Mouse (Mus musculus) neural tube, embryonic 11.5 days (tissue): Measurements from ENCODE around the gene Mon1b. TPM values are rescaled to one million over a fixed set of nuclear protein-coding genes. Genes with fewer than 3 reads are reported as not detected.

Experiments
- ATAC-seq: fragments of 200-750 bp; cut with Nextera tagmentation; 2 replicates; pipeline ENCODE4 v1.8.0; 2017; ENCODE audit warnings: moderate number of reproducible peaks, mild to moderate bottlenecking, moderate TSS enrichment, moderate library complexity; ENCODE audit not compliant: insufficient read depth, low FRiP score, low TSS enrichment
- DNase-seq: peaks from one replicate; pipeline ENCODE4 v3.0.0-alpha.2; 2015; ENCODE audit warnings: low spot score
- H3K27ac ChIP-seq: fragments of 300-500 bp; sonication (generic); 2 replicates; pipeline ENCODE4 v1.5.1; 2014; ENCODE audit warnings: low read depth, mild to moderate bottlenecking, low read length
- H3K27me3 ChIP-seq: fragments of 300-500 bp; sonication (generic); 2 replicates; pipeline ENCODE4 v1.6.1; 2014; ENCODE audit warnings: mild to moderate bottlenecking, low read length, mixed read lengths; ENCODE audit not compliant: control insufficient read depth, insufficient read depth
- H3K36me3 ChIP-seq: fragments of 300-500 bp; sonication (generic); 2 replicates; pipeline ENCODE4 v1.6.1; 2014; ENCODE audit warnings: mild to moderate bottlenecking, low read length, moderate library complexity, mixed read lengths; ENCODE audit not compliant: control insufficient read depth, insufficient read depth
- H3K4me1 ChIP-seq: fragments of 300-500 bp; sonication (generic); 2 replicates; pipeline ENCODE4 v1.6.1; 2014; ENCODE audit warnings: low read length, mixed read lengths; ENCODE audit not compliant: control insufficient read depth, insufficient read depth
- H3K4me2 ChIP-seq: fragments of 300-500 bp; sonication (generic); 2 replicates; pipeline ENCODE4 v1.6.1; 2014; ENCODE audit warnings: low read depth, mild to moderate bottlenecking, moderate library complexity
- H3K4me3 ChIP-seq: fragments of 300-500 bp; sonication (generic); 2 replicates; pipeline ENCODE4 v1.5.1; 2014; ENCODE audit warnings: low read depth, low read length
- H3K9ac ChIP-seq: fragments of 300-500 bp; sonication (generic); 2 replicates; pipeline ENCODE4 v1.6.1; 2014; ENCODE audit warnings: mild to moderate bottlenecking, low read length
- H3K9me3 ChIP-seq: fragments of 300-500 bp; sonication (generic); 2 replicates; pipeline ENCODE4 v1.6.1; 2016; ENCODE audit warnings: low read length; ENCODE audit not compliant: control insufficient read depth
- WGBS: fragments of 180-500 bp; shearing (Covaris S2); extraction: QIAGEN DNeasy Blood & Tissue Kit; methylation state at CpG from one replicate; pipeline ENCODE4 v1.1.7; 2014; 5-methylcytosine and 5-hydroxymethylcytosine counted together
- polyA plus RNA-seq: library from polyadenylated mRNA; unstranded; fragments of >200 nt; fragmentation: Nextera tagmentation; extraction: Ambion mirVana; gene quantifications from 2 replicates; pipeline ENCODE4 v1.2.1, GENCODE M21; 2014

Mon1b gene
- polyA plus RNA-seq, 1 experiment from 2014 or later, result 13.3 TPM

GRCm38 (mm10) chr8:113643479-113644210 lies 8.3 kb downstream of the Mon1b start:
- no peaks in the 10 kb centered on the region for H3K27me3 ChIP-seq
- H3K9ac ChIP-seq, result no peak overlapping the region
- no peak overlapping the region for H3K4me3 ChIP-seq
- DNase-seq (no peak), ATAC-seq (no peak)
- H3K4me2 ChIP-seq, result no peak overlapping the region
- no peaks in the 10 kb centered on the region; the same call in none of the 2 replicates for H3K36me3 ChIP-seq
- no peaks in the 10 kb centered on the region for H3K9me3 ChIP-seq
- no peaks in the 10 kb centered on the region for H3K4me1 ChIP-seq
- H3K27ac ChIP-seq, result no peak overlapping the region
- 91% methylated on average over 8 of the region's 8 CpGs for WGBS

GRCm38 (mm10) chr8:113645220-113645619 lies 9.8 kb downstream of the Mon1b start:
- Histone ChIP-seq H3K4me2 (no peak overlapping the region), H3K27ac (no peak overlapping the region), H3K4me1 (no peaks in the 10 kb centered on the region), H3K9me3 (no peaks in the 10 kb centered on the region), H3K36me3 (no peaks in the 10 kb centered on the region; the same call in none of the 2 replicates), H3K9ac (no peak overlapping the region), H3K4me3 (no peak overlapping the region), H3K27me3 (no peaks in the 10 kb centered on the region)
- ATAC-seq, result no peak
- no peak for DNase-seq
- WGBS, result 74% methylated on average over 5 of the region's 5 CpGs

GRCm38 (mm10) chr8:113652450-113652849 lies 17.1 kb downstream of the Mon1b start:
- ATAC-seq (no peak), DNase-seq (no peak)
- Histone ChIP-seq H3K4me1 (no peaks in the 10 kb centered on the region), H3K27ac (no peak overlapping the region), H3K9me3 (no peaks in the 10 kb centered on the region), H3K4me2 (no peak overlapping the region), H3K36me3 (no peaks in the 10 kb centered on the region), H3K4me3 (no peak overlapping the region), H3K27me3 (no peaks in the 10 kb centered on the region), H3K9ac (no peak overlapping the region)
- 81% methylated on average over 12 of the region's 12 CpGs for WGBS

GRCm38 (mm10) chr8:113653151-113653550 lies 17.8 kb downstream of the Mon1b start:
- H3K4me1 ChIP-seq, result no peaks in the 10 kb centered on the region
- H3K36me3 ChIP-seq, result no peaks in the 10 kb centered on the region
- H3K9ac ChIP-seq, result no peak overlapping the region
- no peak overlapping the region for H3K4me2 ChIP-seq
- 66% methylated on average over 4 of the region's 4 CpGs for WGBS
- no peaks in the 10 kb centered on the region for H3K27me3 ChIP-seq
- no peak overlapping the region for H3K27ac ChIP-seq
- ATAC-seq (no peak), DNase-seq (no peak)
- H3K9me3 ChIP-seq, result no peaks in the 10 kb centered on the region
- no peak overlapping the region for H3K4me3 ChIP-seq

- Histone ChIP-seq H3K9ac (no peak overlapping the region), H3K4me1 (no peaks in the 10 kb centered on the region), H3K9me3 (no peaks in the 10 kb centered on the region), H3K27me3 (no peaks in the 10 kb centered on the region), H3K4me3 (no peak overlapping the region), H3K4me2 (no peak overlapping the region), H3K27ac (no peak overlapping the region), H3K36me3 (no peaks in the 10 kb centered on the region)
- ATAC-seq (no peak), DNase-seq (no peak)
- WGBS, result 92% methylated on average over 5 of the region's 5 CpGs
Measured at GRCm38 (mm10) chr8:113656154-113656553, 20.8 kb downstream of the Mon1b start.

GRCm38 (mm10) chr8:113656681-113657298 lies 21.4 kb downstream of the Mon1b start:
- Histone ChIP-seq H3K4me2 (no peak overlapping the region), H3K27me3 (no peaks in the 10 kb centered on the region), H3K9me3 (no peaks in the 10 kb centered on the region), H3K4me1 (no peaks in the 10 kb centered on the region), H3K27ac (no peak overlapping the region), H3K36me3 (no peaks in the 10 kb centered on the region), H3K4me3 (no peak overlapping the region), H3K9ac (no peak overlapping the region)
- WGBS, result 84% methylated on average over 11 of the region's 11 CpGs
- no peak for ATAC-seq
- no peak for DNase-seq

GRCm38 (mm10) chr8:113660128-113660527 lies 24.7 kb downstream of the Mon1b start:
- no peaks in the 10 kb centered on the region for H3K9me3 ChIP-seq
- no peaks in the 10 kb centered on the region for H3K36me3 ChIP-seq
- no peak overlapping the region for H3K9ac ChIP-seq
- DNase-seq, result no peak
- H3K4me1 ChIP-seq, result no peaks in the 10 kb centered on the region
- no peak for ATAC-seq
- no peaks in the 10 kb centered on the region for H3K27me3 ChIP-seq
- H3K27ac ChIP-seq, result no peak overlapping the region
- H3K4me3 ChIP-seq, result no peak overlapping the region
- no peak overlapping the region for H3K4me2 ChIP-seq
- 92% methylated on average over 1 of the region's 1 CpGs for WGBS

GRCm38 (mm10) chr8:113664544-113664943 lies 29.2 kb downstream of the Mon1b start:
- Histone ChIP-seq H3K36me3 (no peaks in the 10 kb centered on the region), H3K4me1 (no peaks in the 10 kb centered on the region), H3K27me3 (no peaks in the 10 kb centered on the region), H3K4me3 (no peak overlapping the region), H3K9me3 (no peaks in the 10 kb centered on the region), H3K9ac (no peak overlapping the region), H3K4me2 (no peak overlapping the region), H3K27ac (no peak overlapping the region)
- peak; percentile 86 for DNase-seq
- ATAC-seq, result peak; percentile 84
- 9% methylated on average over 2 of the region's 2 CpGs for WGBS

GRCm38 (mm10) chr8:113665036-113665435 lies 29.6 kb downstream of the Mon1b start:
- Histone ChIP-seq H3K9ac (no peak overlapping the region), H3K4me2 (no peak overlapping the region), H3K9me3 (no peaks in the 10 kb centered on the region), H3K4me3 (no peak overlapping the region), H3K4me1 (no peaks in the 10 kb centered on the region), H3K27me3 (no peaks in the 10 kb centered on the region), H3K36me3 (no peaks in the 10 kb centered on the region), H3K27ac (no peak overlapping the region)
- WGBS, result 55% methylated on average over 4 of the region's 4 CpGs
- DNase-seq (no peak), ATAC-seq (peak; percentile 75)
